Mouse (Mus musculus) cerebellum, adult 2 months (tissue): ENCODE measurements around the gene Tuba1b. TPM values are rescaled to one million over a fixed set of nuclear protein-coding genes. Genes with fewer than 3 reads are reported as not detected.

Experiments
- DNase-seq, 2 experiments: peaks; one replicate each; pipeline ENCODE4 v3.0.0; 2021
- H3K27ac ChIP-seq: fragments of 200-500 bp; 2 replicates; pipeline ENCODE4 v1.5.1; 2012; ENCODE audit warnings: low read length, control low read depth, inconsistent platforms; ENCODE audit not compliant: insufficient read depth
- H3K27me3 ChIP-seq: fragments of 200-500 bp; 2 replicates; pipeline ENCODE4 v1.6.1; 2012; ENCODE audit warnings: inconsistent platforms, mild to moderate bottlenecking, low read length, moderate library complexity; ENCODE audit not compliant: control insufficient read depth, insufficient read depth
- H3K4me1 ChIP-seq: fragments of 200-500 bp; 2 replicates; pipeline ENCODE4 v1.6.1; 2011; ENCODE audit warnings: low read length; ENCODE audit not compliant: control insufficient read depth, insufficient read depth
- H3K4me3 ChIP-seq: fragments of 200-500 bp; replicated peaks from 2 replicates; pipeline ENCODE3; 2011; ENCODE audit warnings: mild to moderate bottlenecking, low read depth, low read length, control low read depth; ENCODE audit not compliant: insufficient read depth
- CTCF ChIP-seq: fragments of 200-500 bp; IDR thresholded peaks from 2 replicates; pipeline ENCODE4 v1.5.1; 2011; ENCODE audit warnings: low read depth, mild to moderate bottlenecking, control low read depth, low read length, moderate library complexity, borderline replicate concordance; ENCODE audit not compliant: insufficient read depth
- POLR2A ChIP-seq: fragments of 200-500 bp; IDR thresholded peaks from 2 replicates; pipeline ENCODE4 v1.6.1; 2011; ENCODE audit warnings: low read length, control low read depth, borderline replicate concordance; ENCODE audit not compliant: insufficient read depth
- WGBS: fragments of 180-500 bp; shearing (Covaris S2); methylation state at CpG from one replicate; pipeline ENCODE4 v1.1.7; 2018; 5-methylcytosine and 5-hydroxymethylcytosine counted together
- polyA plus RNA-seq: library from polyadenylated mRNA; depleted of rRNA; stranded (reverse); fragments of >200 nt; gene quantifications from 2 replicates; pipeline ENCODE4 v1.2.3, GENCODE M21; 2012

Tuba1b gene
- polyA plus RNA-seq, 1 experiment, result 1,352 TPM

GRCm38 (mm10) chr15:98897928-98898800, 36.2 kb downstream of the Tuba1b start, which contains the start of gene Dhh:
Gene Dhh, minus strand, starts transcription at chr15:98898540.
- H3K27me3 ChIP-seq, result peaks cover 1% of the 10 kb centered on the region; the same call in 1 of the 2 replicates
- WGBS, result 4% methylated on average over 41 of the region's 41 CpGs
- TF ChIP-seq CTCF (no peak), POLR2A (no peak)

DNA sequence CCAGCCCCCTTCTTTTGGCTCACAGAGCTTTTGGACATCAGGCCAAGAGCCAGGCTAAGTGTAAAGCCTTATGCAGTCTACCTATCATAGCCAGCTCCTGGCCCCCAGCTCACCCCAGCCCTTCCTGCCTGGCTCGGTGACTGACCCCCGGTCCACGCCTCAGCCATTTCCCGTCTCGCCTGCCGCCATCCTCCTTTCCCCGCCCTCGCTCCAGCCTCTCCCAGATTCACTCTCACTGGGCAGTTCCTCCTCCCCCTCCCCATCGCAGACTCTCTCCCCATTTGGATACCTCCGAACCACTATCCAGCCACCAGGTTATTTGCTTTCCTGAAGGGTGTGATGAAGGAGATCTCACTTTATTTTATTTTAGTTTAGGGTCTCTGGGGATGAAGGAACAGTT, 36.9 kb downstream of the Tuba1b start:
- TF ChIP-seq POLR2A (no peak), CTCF (no peak)
- H3K4me1 ChIP-seq, result peaks cover 6% of the 10 kb centered on the region
- WGBS, result 39% methylated on average over 10 of the region's 10 CpGs

More at GRCm38 (mm10) chr15:98897928-98898800, 36.2 kb downstream of the Tuba1b start, which contains the start of gene Dhh:
- DNase-seq, result no peak
- Histone ChIP-seq H3K4me1 (peaks cover 6% of the 10 kb centered on the region), H3K4me3 (no peak within 1 kb of the TSS), H3K27ac (no peak within 1 kb of the TSS)

DNA sequence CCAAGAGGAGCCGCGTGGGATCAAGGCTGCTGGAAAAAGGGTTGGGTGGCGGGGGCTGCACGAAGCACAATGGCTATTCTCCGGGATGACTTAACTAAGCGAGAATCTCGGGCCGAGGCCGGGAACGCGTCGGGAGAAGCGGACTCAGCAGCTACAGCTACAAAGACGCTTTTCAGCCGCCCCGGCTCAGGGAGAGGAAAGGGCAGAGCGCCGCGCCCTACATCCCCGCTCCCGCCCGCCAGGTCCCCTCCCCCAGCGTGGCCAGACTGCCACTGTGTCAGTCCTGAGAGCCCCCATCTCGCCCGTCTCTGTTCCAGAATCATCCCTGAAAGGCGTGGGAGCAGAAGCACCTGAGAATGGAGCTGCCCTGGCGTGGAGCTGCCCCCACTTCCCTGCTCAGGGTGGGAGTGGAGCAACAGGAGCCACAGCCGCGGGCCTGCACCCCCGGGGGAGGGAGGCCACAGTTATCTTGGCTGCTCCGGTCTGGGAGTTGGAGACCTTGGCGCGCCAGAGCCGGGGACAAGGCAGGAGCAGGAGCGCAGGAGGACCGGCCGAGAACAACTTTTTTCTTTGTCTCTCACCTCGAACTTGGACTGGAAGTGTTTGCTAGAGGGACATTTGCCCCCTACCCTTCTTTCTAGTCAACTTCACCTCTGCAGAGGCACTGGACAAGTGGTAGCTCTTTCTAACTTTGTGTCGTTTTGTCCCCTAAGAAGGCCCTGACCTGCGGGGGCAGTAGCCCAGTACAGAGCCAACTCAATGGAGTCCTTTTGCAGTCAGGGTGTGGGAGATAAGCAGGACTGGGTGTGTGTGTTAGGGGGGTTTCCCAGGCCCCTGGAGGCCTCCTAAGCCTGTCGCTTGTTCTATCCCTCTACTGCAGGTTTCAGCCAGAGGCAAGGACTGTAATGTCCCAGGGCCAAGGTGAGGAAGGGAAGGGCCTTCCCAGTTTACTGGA, 38.5 kb downstream of the Tuba1b start:
- TF ChIP-seq CTCF (no peak), POLR2A (no peak)
- DNase-seq, result no peak
- Histone ChIP-seq H3K4me3 (no peak overlapping the region), H3K4me1 (peaks cover 6% of the 10 kb centered on the region), H3K27me3 (peaks cover 1% of the 10 kb centered on the region; the same call in 1 of the 2 replicates), H3K27ac (no peak overlapping the region)
- WGBS, result 21% methylated on average over 41 of the region's 41 CpGs

More for the DNA sequence above, 36.9 kb downstream of the Tuba1b start:
- no peak overlapping the region for H3K27ac ChIP-seq
- DNase-seq, result no peak
- no peak overlapping the region for H3K4me3 ChIP-seq
- peaks cover 1% of the 10 kb centered on the region; the same call in 1 of the 2 replicates for H3K27me3 ChIP-seq

DNA sequence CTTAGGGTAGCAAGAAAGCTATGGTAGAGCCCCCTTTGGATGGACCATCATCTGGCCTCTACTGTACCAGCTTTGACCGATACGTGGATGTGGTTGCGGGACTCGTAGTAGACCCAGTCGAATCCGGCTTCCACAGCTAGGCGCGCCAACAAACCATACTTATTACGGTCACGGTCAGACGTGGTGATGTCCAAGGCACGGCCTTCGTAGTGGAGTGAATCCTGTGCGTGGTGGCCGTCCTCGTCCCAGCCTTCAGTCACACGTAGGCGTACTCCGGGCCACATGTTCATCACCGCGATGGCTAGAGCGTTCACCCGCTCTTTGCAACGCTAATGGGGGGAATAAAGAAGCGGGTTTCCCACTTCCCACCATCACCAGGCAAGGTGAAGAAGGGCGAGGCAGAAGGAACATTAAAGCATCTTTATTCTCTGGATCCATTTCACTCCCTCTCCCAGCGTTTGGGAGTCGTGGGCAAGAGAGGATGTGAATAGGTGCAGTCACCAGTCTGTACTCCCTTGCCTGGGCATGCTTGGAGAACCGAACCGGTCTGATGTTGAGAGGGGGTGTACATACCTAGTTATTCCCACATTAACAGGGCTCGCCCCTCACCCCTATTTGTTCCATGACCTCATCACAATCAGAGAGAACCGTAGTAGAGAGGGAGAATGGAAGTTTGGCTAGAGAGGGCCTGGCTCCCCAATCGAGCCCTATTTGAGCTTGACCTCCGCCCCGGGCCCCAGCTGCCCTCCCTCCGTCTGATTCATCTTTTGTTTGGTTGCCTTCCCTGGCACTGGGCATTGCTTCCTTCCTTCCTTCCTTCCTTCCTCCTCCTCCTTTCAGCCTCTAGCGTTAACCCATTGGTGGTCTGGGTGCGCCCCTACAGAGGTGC, 39.4 kb downstream of the Tuba1b start:
- no peak overlapping the region for H3K4me3 ChIP-seq
- 50% methylated on average over 38 of the region's 38 CpGs for WGBS
- DNase-seq, result no peak
- H3K27me3 ChIP-seq, result peaks cover 1% of the 10 kb centered on the region; the same call in 1 of the 2 replicates
- TF ChIP-seq CTCF (no peak), POLR2A (no peak)
- H3K4me1 ChIP-seq, result peaks cover 6% of the 10 kb centered on the region
- H3K27ac ChIP-seq, result no peak overlapping the region

DNA sequence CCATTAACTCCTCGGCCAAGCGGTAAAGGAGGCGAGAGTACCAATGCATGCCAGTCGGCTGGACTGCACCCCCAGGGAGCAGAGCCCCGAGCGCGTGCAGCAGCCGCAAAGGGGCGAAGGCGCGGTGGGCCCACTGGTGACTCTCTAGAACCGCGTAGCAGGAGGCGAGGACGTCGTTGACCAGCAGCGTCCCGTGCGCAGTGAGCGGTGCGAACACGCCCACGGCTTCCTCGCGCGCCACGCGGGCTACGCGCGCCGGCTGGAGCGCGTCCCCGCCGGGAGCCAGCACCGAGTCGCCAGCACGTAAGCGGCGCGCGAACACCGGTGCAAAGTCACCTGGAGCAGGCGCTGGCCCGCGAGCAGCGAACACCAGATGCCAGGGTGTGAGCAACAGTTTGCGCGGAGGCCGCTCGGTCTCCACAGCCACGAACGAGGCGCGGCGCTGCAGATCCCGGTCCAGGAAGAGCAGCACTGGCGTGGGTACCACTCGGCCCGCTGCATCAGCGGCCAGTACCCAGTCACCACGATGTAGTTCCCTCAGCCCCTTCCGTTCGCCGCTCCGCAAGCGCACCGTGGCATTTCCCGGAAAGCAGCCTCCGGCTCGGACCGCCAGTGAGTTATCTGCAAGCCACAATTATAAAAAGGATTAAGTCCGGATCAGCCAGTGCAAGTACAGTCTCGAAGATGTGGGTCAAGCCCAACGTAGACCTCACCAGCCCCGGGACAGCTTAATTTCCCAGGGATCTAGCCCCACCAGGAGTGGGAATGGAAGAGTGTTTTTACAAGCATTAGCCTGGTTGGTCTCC, 40.2 kb downstream of the Tuba1b start, which contains the start of gene Rhebl1:
Rhebl1 (minus strand) TSS at position 601 of the 806 bp plus-strand sequence.
- no peak within 1 kb of the TSS for H3K27ac ChIP-seq
- TF ChIP-seq POLR2A (no peak), CTCF (no peak)
- peaks cover 6% of the 10 kb centered on the region for H3K4me1 ChIP-seq
- H3K27me3 ChIP-seq, result peaks cover 1% of the 10 kb centered on the region; the same call in 1 of the 2 replicates
- WGBS, result under 1% methylated on average over 77 of the region's 77 CpGs
- peak within 1 kb of the TSS; percentile 36 for H3K4me3 ChIP-seq
- peak; percentile 60 to 63 for DNase-seq

DNA sequence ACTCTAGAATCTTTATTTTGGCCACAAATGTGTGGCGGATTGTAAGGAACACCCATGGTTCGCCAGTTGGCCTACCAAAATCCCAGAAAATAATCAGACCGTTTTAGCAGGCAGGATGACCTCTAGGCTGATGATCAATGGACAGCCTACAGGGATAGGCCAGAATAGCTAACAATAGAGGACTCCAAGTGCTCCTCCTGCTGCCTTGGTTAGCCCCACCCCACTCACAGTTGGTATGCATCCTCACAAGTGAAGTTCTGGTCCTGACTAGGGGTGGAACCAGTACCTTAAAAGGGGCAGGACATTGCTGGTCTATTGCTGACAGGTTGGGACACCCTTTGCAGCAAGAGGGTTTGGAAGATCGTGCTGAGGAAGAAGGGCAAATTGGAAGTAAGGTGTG, 41.3 kb downstream of the Tuba1b start:
- H3K4me3 ChIP-seq, result no peak overlapping the region
- peaks cover 6% of the 10 kb centered on the region for H3K4me1 ChIP-seq
- WGBS, result 84% methylated on average over 4 of the region's 4 CpGs
- peaks cover 1% of the 10 kb centered on the region; the same call in 1 of the 2 replicates for H3K27me3 ChIP-seq
- no peak for DNase-seq
- no peak for TF ChIP-seq CTCF
- TF ChIP-seq POLR2A, result no peak
- H3K27ac ChIP-seq, result no peak overlapping the region
